Mouse (Mus musculus): ENCODE measurements around the gene Adgra3. TPM values are rescaled to one million over a fixed set of nuclear protein-coding genes. Genes with fewer than 3 reads are reported as not detected.

Adgra3 gene
- total and polyA plus RNA-seq, 3 experiments, result not detected

- Histone ChIP-seq H3K4me1 (ENCODE audit: control insufficient read depth in 1 of 2, insufficient read depth in 2 of 2) (no peaks in the 10 kb centered on the region), H3K4me3 (replicated peaks in 1 of 3; ENCODE audit: low read depth in 2 of 3, low read length in 2 of 3, poor library complexity in 1 of 3) (no peak overlapping the region), H3K27me3 (replicated peaks) (no peaks in the 10 kb centered on the region), H3K4me2 (ENCODE audit: insufficient read depth, low read depth, poor library complexity, severe bottlenecking) (no peak overlapping the region), H3K9me3 (replicated peaks; ENCODE audit: low read length) (peaks cover 63% of the 10 kb centered on the region), H3K36me3 (replicated peaks in 1 of 2; ENCODE audit: control insufficient read depth in 1 of 2, insufficient read depth in 1 of 2, low read length in 1 of 2) (no peaks in the 10 kb centered on the region), H3K79me2 (replicated peaks; ENCODE audit: control insufficient read depth, extremely low read depth, insufficient read depth, poor library complexity, severe bottlenecking) (no peaks in the 10 kb centered on the region), H3K9ac (ENCODE audit: insufficient read depth, low read depth) (no peak overlapping the region), H3K27ac (ENCODE audit: insufficient read depth, low read depth) (no peak overlapping the region)
- dilution Hi-C loops (cut with MboI; ENCODE audit: extremely low pct_ligation_motif_present, extremely low pct_unique_long_range_greater_than_20kb, low sequenced_read_pairs), result no loop called here
- TF ChIP-seq KAT2A (IDR thresholded peaks at IDR 0.05; ENCODE audit: insufficient replicate concordance, low read length) (no peak), SIN3A (IDR thresholded peaks at IDR 0.05; ENCODE audit: low read length) (no peak), MAX (IDR thresholded peaks at IDR 0.05; ENCODE audit: low read length) (no peak), ZMIZ1 (IDR thresholded peaks at IDR 0.05; ENCODE audit: low read depth, low read length) (no peak), CTCF (conservative IDR thresholded peaks at IDR 0.05 in 1 of 2, IDR thresholded peaks at IDR 0.05 in 1 of 2; ENCODE audit: low read depth in 2 of 2, low read length in 2 of 2) (peak in 1 of 2 experiments; percentile 28; a peak in 2 of 4 replicates), NELFE (IDR thresholded peaks at IDR 0.05; ENCODE audit: low read depth, low read length) (no peak), BHLHE40 (IDR thresholded peaks at IDR 0.05; ENCODE audit: low read depth, low read length) (no peak), RAD21 (IDR thresholded peaks at IDR 0.05; ENCODE audit: low read depth, low read length) (peak; percentile 32), MYC (IDR thresholded peaks at IDR 0.05; ENCODE audit: low read depth, low read length) (no peak)
- in situ Hi-C loops (cut with MboI; ENCODE audit: low pct_ligation_motif_present, low pct_unique_long_range_greater_than_20kb, low sequenced_read_pairs), result no loop called here
- DNase-seq (ENCODE audit: extremely low read depth), result peak; percentile 0
Measured at GRCm38 (mm10) chr5:49975971-49976370, 82.8 kb downstream of the Adgra3 start.

DNA sequence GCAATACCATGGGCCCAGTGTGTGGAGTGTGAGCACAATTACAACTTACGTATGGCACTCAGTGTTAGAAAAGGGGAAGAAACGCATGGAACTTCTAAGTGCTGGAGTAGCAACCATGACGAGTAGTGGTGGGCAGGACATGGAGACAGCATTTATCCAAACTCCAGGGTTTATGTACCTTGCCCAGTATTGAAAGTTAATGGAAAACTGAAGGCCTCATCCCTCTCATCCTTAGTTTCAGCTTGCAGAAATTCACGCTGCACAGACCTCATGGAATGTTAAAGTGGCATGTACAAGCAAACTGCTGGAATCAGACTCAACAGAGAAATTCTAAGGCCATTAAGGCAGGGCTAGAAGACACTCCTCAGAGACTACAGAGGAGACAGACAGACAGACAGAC is 84.6 kb downstream of the Adgra3 start:
- Histone ChIP-seq H3K27ac (ENCODE audit: insufficient read depth, low read depth) (no peak overlapping the region), H3K4me1 (ENCODE audit: control insufficient read depth in 1 of 2, insufficient read depth in 2 of 2) (no peaks in the 10 kb centered on the region), H3K79me2 (replicated peaks; ENCODE audit: control insufficient read depth, extremely low read depth, insufficient read depth, poor library complexity, severe bottlenecking) (no peaks in the 10 kb centered on the region), H3K9ac (ENCODE audit: insufficient read depth, low read depth) (no peak overlapping the region), H3K36me3 (replicated peaks in 1 of 2; ENCODE audit: control insufficient read depth in 1 of 2, insufficient read depth in 1 of 2, low read length in 1 of 2) (no peaks in the 10 kb centered on the region), H3K9me3 (replicated peaks; ENCODE audit: low read length) (peaks cover 65% of the 10 kb centered on the region), H3K4me2 (ENCODE audit: insufficient read depth, low read depth, poor library complexity, severe bottlenecking) (no peak overlapping the region), H3K27me3 (replicated peaks) (no peaks in the 10 kb centered on the region), H3K4me3 (replicated peaks in 1 of 3; ENCODE audit: low read depth in 2 of 3, low read length in 2 of 3, poor library complexity in 1 of 3) (no peak overlapping the region)
- TF ChIP-seq TBP (conservative IDR thresholded peaks at IDR 0.05; ENCODE audit: low read depth, low read length) (no peak), EP300 (IDR thresholded peaks at IDR 0.05; ENCODE audit: low read length) (no peak), CTCF (conservative IDR thresholded peaks at IDR 0.05 in 1 of 2, IDR thresholded peaks at IDR 0.05 in 1 of 2; ENCODE audit: low read depth in 2 of 2, low read length in 2 of 2) (no peak), MAFK (IDR thresholded peaks at IDR 0.05; ENCODE audit: insufficient replicate concordance, low read length) (no peak)
- in situ Hi-C loops (cut with MboI; ENCODE audit: low pct_ligation_motif_present, low pct_unique_long_range_greater_than_20kb, low sequenced_read_pairs) (no loop called here), dilution Hi-C loops (cut with MboI; ENCODE audit: extremely low pct_ligation_motif_present, extremely low pct_unique_long_range_greater_than_20kb, low sequenced_read_pairs) (no loop called here)
- DNase-seq (ENCODE audit: extremely low read depth), result no peak

- no peaks in the 10 kb centered on the region for H3K4me1 ChIP-seq (ENCODE audit: control insufficient read depth in 1 of 2, insufficient read depth in 2 of 2)
- H3K27ac ChIP-seq (ENCODE audit: insufficient read depth, low read depth), result no peak overlapping the region
- H3K4me3 ChIP-seq (replicated peaks in 1 of 3; ENCODE audit: low read depth in 2 of 3, low read length in 2 of 3, poor library complexity in 1 of 3), result no peak overlapping the region
- no peaks in the 10 kb centered on the region for H3K27me3 ChIP-seq (replicated peaks)
- in situ Hi-C loops (cut with MboI; ENCODE audit: low pct_ligation_motif_present, low pct_unique_long_range_greater_than_20kb, low sequenced_read_pairs), result no loop called here
- TF ChIP-seq RCOR1 (conservative IDR thresholded peaks at IDR 0.05; ENCODE audit: low read depth, low read length) (no peak), ETS1 (conservative IDR thresholded peaks at IDR 0.05; ENCODE audit: low read depth, low read length) (no peak), ZC3H11A (IDR thresholded peaks at IDR 0.05; ENCODE audit: low read depth, low read length) (no peak), USF1 (IDR thresholded peaks at IDR 0.05; ENCODE audit: low read depth, low read length) (no peak)
- DNase-seq (ENCODE audit: extremely low read depth), result no peak
- dilution Hi-C loops (cut with MboI; ENCODE audit: extremely low pct_ligation_motif_present, extremely low pct_unique_long_range_greater_than_20kb, low sequenced_read_pairs), result no loop called here
- no peak overlapping the region for H3K9ac ChIP-seq (ENCODE audit: insufficient read depth, low read depth)
- no peak overlapping the region for H3K4me2 ChIP-seq (ENCODE audit: insufficient read depth, low read depth, poor library complexity, severe bottlenecking)
- no peaks in the 10 kb centered on the region for H3K79me2 ChIP-seq (replicated peaks; ENCODE audit: control insufficient read depth, extremely low read depth, insufficient read depth, poor library complexity, severe bottlenecking)
- H3K36me3 ChIP-seq (replicated peaks in 1 of 2; ENCODE audit: control insufficient read depth in 1 of 2, insufficient read depth in 1 of 2, low read length in 1 of 2), result no peaks in the 10 kb centered on the region
- peaks cover 74% of the 10 kb centered on the region for H3K9me3 ChIP-seq (replicated peaks; ENCODE audit: low read length)
Measured at GRCm38 (mm10) chr5:49969660-49970059, 89.1 kb downstream of the Adgra3 start.
